Mouse (Mus musculus) gastrocnemius, adult 2 months (tissue): ENCODE measurements around the gene Dhx58. TPM values are rescaled to one million over a fixed set of nuclear protein-coding genes. Genes with fewer than 3 reads are reported as not detected.
A peak's percentile ranks its signal among the peaks of the same experiment; 100 is the strongest.
"Not testable (repeated sequence)": the region's sequence is repeated elsewhere in the genome, so short reads cannot be mapped to it uniquely, and the experiment has no call there.

ENCODE experiments used
- DNase-seq: peaks from one replicate; pipeline ENCODE4 v3.0.0; 2022
- H3K27ac ChIP-seq: fragments of 200-600 bp; 2 replicates; pipeline ENCODE4 v1.8.1; 2022; ENCODE audit warnings: mild to moderate bottlenecking
- H3K4me3 ChIP-seq: fragments of 200-600 bp; 2 replicates; pipeline ENCODE4 v1.8.1; 2022; ENCODE audit warnings: mild to moderate bottlenecking, moderate library complexity
- CTCF ChIP-seq: fragments of 200-600 bp; IDR thresholded peaks from 2 replicates; pipeline ENCODE4 v1.8.1; 2022; ENCODE audit warnings: antibody characterized with exemption, mild to moderate bottlenecking, moderate library complexity
- intact Hi-C: fragments of 180-260 bp; cut with DNase I; formaldehyde crosslinking; loops from one replicate; pipeline ENCODE4 v1.15.1; 2025
- total RNA-seq, 2 experiments: library from RNA; stranded (reverse); gene quantifications; 2 replicates each; pipeline ENCODE4 v1.2.3; 2021

Gene Dhx58
- total RNA-seq, 2 experiments from 2014 or later = 0.38 to 0.39 TPM

- Histone ChIP-seq H3K27ac (no peak overlapping the region), H3K4me3 (no peak overlapping the region)
- no peak for TF ChIP-seq CTCF
- intact Hi-C loops = no loop called here
- DNase-seq = no peak
Measured at GRCm38 (mm10) chr11:100687265-100687664, 16.8 kb downstream of the Dhx58 start.

- Histone ChIP-seq H3K4me3 (no peak overlapping the region), H3K27ac (no peak overlapping the region)
- no peak for TF ChIP-seq CTCF
- no peak for DNase-seq
- intact Hi-C loops = no loop called here
Measured at GRCm38 (mm10) chr11:100685371-100685770, 18.7 kb downstream of the Dhx58 start.

GRCm38 (mm10) chr11:100684084-100684483, 20.0 kb downstream of the Dhx58 start:
- intact Hi-C loops = no loop called here
- H3K27ac ChIP-seq = no peak overlapping the region
- TF ChIP-seq CTCF = no peak
- no peak for DNase-seq
- H3K4me3 ChIP-seq = no peak overlapping the region

- intact Hi-C loops = no loop called here
- DNase-seq = no peak
- no peak for TF ChIP-seq CTCF
- Histone ChIP-seq H3K27ac (no peak overlapping the region), H3K4me3 (no peak overlapping the region)
Measured at GRCm38 (mm10) chr11:100682526-100682925, 21.5 kb downstream of the Dhx58 start.

- Histone ChIP-seq H3K27ac (no peak overlapping the region), H3K4me3 (no peak overlapping the region)
- intact Hi-C loops = no loop called here
- TF ChIP-seq CTCF = no peak
- DNase-seq = no peak
Measured at GRCm38 (mm10) chr11:100681826-100682225, 22.2 kb downstream of the Dhx58 start.

GRCm38 (mm10) chr11:100677810-100678209, 26.3 kb downstream of the Dhx58 start:
- Histone ChIP-seq H3K27ac (0 out of 2 replicates have a peak overlapping the region, but pooled peaks have one; percentile 9), H3K4me3 (no peak overlapping the region)
- DNase-seq = no peak
- no peak for TF ChIP-seq CTCF
- intact Hi-C loops = no loop called here

- peak overlapping the region; percentile 63 for H3K4me3 ChIP-seq
- intact Hi-C loops = no loop called here
- peak; percentile 83 for DNase-seq
- H3K27ac ChIP-seq = peak overlapping the region; percentile 80
- TF ChIP-seq CTCF = no peak
Measured at GRCm38 (mm10) chr11:100673169-100673568, 30.9 kb downstream of the Dhx58 start.

- Histone ChIP-seq H3K27ac (no peak overlapping the region), H3K4me3 (no peak overlapping the region)
- intact Hi-C loops = no loop called here
- no peak for DNase-seq
- TF ChIP-seq CTCF = no peak
Measured at GRCm38 (mm10) chr11:100671956-100672355, 32.1 kb downstream of the Dhx58 start.

- DNase-seq = no peak
- intact Hi-C loops = no loop called here
- TF ChIP-seq CTCF = no peak
- H3K27ac ChIP-seq = peak overlapping the region; percentile 20; the same call in 1 of the 2 replicates
- H3K4me3 ChIP-seq = no peak overlapping the region
Measured at GRCm38 (mm10) chr11:100671049-100671448, 33.0 kb downstream of the Dhx58 start.

GRCm38 (mm10) chr11:100659806-100660205, 44.3 kb downstream of the Dhx58 start:
- Histone ChIP-seq H3K27ac (no peak overlapping the region), H3K4me3 (no peak overlapping the region)
- DNase-seq = no peak
- no peak for TF ChIP-seq CTCF
- intact Hi-C loops = no loop called here

GRCm38 (mm10) chr11:100656458-100656857, 47.6 kb downstream of the Dhx58 start:
- H3K27ac ChIP-seq = no peak overlapping the region
- TF ChIP-seq CTCF = no peak
- intact Hi-C loops = no loop called here
- H3K4me3 ChIP-seq = no peak overlapping the region
- DNase-seq = no peak

- H3K4me3 ChIP-seq, H3K27ac ChIP-seq, DNase-seq, intact Hi-C loops: not testable (repeated sequence)
- TF ChIP-seq CTCF = peak; percentile 32
Measured at GRCm38 (mm10) chr11:100655589-100655988, 48.5 kb downstream of the Dhx58 start.

GRCm38 (mm10) chr11:100651748-100652147, 52.3 kb downstream of the Dhx58 start:
- DNase-seq = no peak
- intact Hi-C loops = no loop called here
- TF ChIP-seq CTCF = no peak

GRCm38 (mm10) chr11:100651205-100651604, 52.9 kb downstream of the Dhx58 start:
- no peak for DNase-seq
- intact Hi-C loops = no loop called here
- Histone ChIP-seq H3K27ac (no peak overlapping the region), H3K4me3 (no peak overlapping the region)
- no peak for TF ChIP-seq CTCF

More at GRCm38 (mm10) chr11:100651748-100652147, 52.3 kb downstream of the Dhx58 start:
- Histone ChIP-seq H3K27ac (no peak overlapping the region), H3K4me3 (no peak overlapping the region)
